Mouse (Mus musculus) olfactory bulb, adult 2 months (tissue): ENCODE measurements at regions not wholly inside any gene's neighbourhood (a gene's known extent, or its start where the extent isn't known, plus 50 kb on each side); places are given as distances from the start of the nearest gene placed in this dataset.

Source experiments
- CTCF ChIP-seq: fragments of 200-500 bp; IDR thresholded peaks from 2 replicates; pipeline ENCODE4 v1.5.1; 2012; ENCODE audit warnings: low read depth, mild to moderate bottlenecking, low read length, moderate library complexity; ENCODE audit not compliant: insufficient read depth
- POLR2A ChIP-seq: fragments of 200-500 bp; IDR thresholded peaks from 2 replicates; pipeline ENCODE4 v1.6.1; 2012; ENCODE audit warnings: mild to moderate bottlenecking, low read depth, low read length, moderate library complexity; ENCODE audit not compliant: insufficient read depth

- TF ChIP-seq POLR2A: no peak
- no peak for TF ChIP-seq CTCF
Measured at GRCm38 (mm10) chr15:62698559-62698958, 1146.4 kb downstream of the Gsdmc2 start.
